ENCODE assay signal across 12 mouse cellular contexts in the genomic region with DNA sequence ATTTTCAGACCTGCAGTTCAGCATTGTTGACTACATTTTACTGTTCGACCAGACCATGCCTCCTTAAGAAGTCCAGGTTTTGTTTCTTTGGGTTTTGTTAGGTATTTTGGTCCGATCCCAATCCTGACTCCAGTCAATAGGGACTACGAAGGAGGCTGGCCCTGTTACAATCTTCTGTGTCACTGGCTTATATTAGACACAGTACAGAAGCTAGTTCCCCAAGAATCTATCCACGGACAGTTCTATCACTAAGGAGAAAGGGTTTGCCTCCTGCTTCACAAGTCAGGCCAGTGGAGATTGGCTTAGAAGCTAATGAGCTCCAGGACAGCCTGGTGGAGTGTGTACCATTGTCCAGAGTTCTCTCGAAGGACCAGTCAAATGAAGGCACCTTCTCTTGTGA. TPM values are rescaled to one million over a fixed set of nuclear protein-coding genes. Genes with fewer than 3 reads are reported as not detected.
A peak's percentile ranks its signal among the peaks of the same experiment; 100 is the strongest.
DNase-seq lines count a peak whose midpoint lies in the region; ATAC-seq and TF ChIP-seq lines count a peak whose summit lies in the region.
"Had no signal": no experiment of that assay in that cellular context is flagged by ENCODE, and none has a peak within 500 bp of the region (broad histone marks: within the 10 kb centered on the region; RNA-seq: fewer than 3 reads in every experiment).

No protein-coding gene starts in this region.

- H3K36me3 ChIP-seq in hindbrain, embryonic 14.5 days (replicated peaks; ENCODE audit: control insufficient read depth, insufficient read depth), result no peaks in the 10 kb centered on the region
- H3K36me3 ChIP-seq in hindbrain, embryonic 10.5 days, result no peaks in the 10 kb centered on the region
- no peaks in the 10 kb centered on the region for H3K36me3 ChIP-seq in neural tube, embryonic 13.5 days
- H3K36me3 ChIP-seq in neural tube, embryonic 15.5 days, result no peaks in the 10 kb centered on the region
- H3K36me3 ChIP-seq in intestine, embryonic 14.5 days (ENCODE audit: control insufficient read depth, insufficient read depth, low read length), result no peaks in the 10 kb centered on the region
- no peaks in the 10 kb centered on the region for H3K36me3 ChIP-seq in stomach, embryonic 15.5 days
- H3K36me3 ChIP-seq in midbrain, postnatal 0 days (ENCODE audit: insufficient read depth, low read length), result no peaks in the 10 kb centered on the region

- 0 out of 2 replicates have a peak, but pooled peaks cover 4% of the 10 kb centered on the region for H3K4me1 ChIP-seq in hindbrain, embryonic 14.5 days (replicated peaks; ENCODE audit: control insufficient read depth, insufficient read depth, low read length)
- peaks cover 21% of the 10 kb centered on the region for H3K4me1 ChIP-seq in hindbrain, embryonic 10.5 days (replicated peaks)
- H3K4me1 ChIP-seq in neural tube, embryonic 13.5 days (replicated peaks), result peaks cover 8% of the 10 kb centered on the region
- H3K4me1 ChIP-seq in neural tube, embryonic 15.5 days, result peaks cover 8% of the 10 kb centered on the region
- peaks cover 4% of the 10 kb centered on the region; the same call in 1 of the 2 replicates for H3K4me1 ChIP-seq in intestine, embryonic 14.5 days (replicated peaks; ENCODE audit: control insufficient read depth, insufficient read depth, low read length)
- no peaks in the 10 kb centered on the region; the same call in 1 of the 2 replicates for H3K4me1 ChIP-seq in stomach, embryonic 15.5 days
- 0 out of 2 replicates have a peak, but pooled peaks cover 3% of the 10 kb centered on the region for H3K4me1 ChIP-seq in midbrain, postnatal 0 days (ENCODE audit: insufficient read depth, low read length)

- no peak overlapping the region for H3K9ac ChIP-seq in hindbrain, embryonic 14.5 days
- H3K9ac ChIP-seq in neural tube, embryonic 13.5 days, result no peak overlapping the region
- no peak overlapping the region for H3K9ac ChIP-seq in neural tube, embryonic 15.5 days (replicated peaks)
- H3K9ac ChIP-seq in intestine, embryonic 14.5 days (ENCODE audit: low read length), result no peak overlapping the region
- no peak overlapping the region for H3K9ac ChIP-seq in stomach, embryonic 15.5 days
- H3K9ac ChIP-seq in midbrain, postnatal 0 days (replicated peaks; ENCODE audit: low read length, poor library complexity, severe bottlenecking), result no peak overlapping the region

- H3K4me2 ChIP-seq in hindbrain, embryonic 14.5 days (replicated peaks), result 0 out of 2 replicates have a peak overlapping the region, but pooled peaks have one; percentile 64
- H3K4me2 ChIP-seq in neural tube, embryonic 13.5 days, result 0 out of 2 replicates have a peak overlapping the region, but pooled peaks have one; percentile 0
- H3K4me2 ChIP-seq in neural tube, embryonic 15.5 days, result no peak overlapping the region
- H3K4me2 ChIP-seq in intestine, embryonic 14.5 days (ENCODE audit: low read length), result peak overlapping the region; percentile 55; the same call in 1 of the 2 replicates
- H3K4me2 ChIP-seq in stomach, embryonic 15.5 days, result 0 out of 2 replicates have a peak overlapping the region, but pooled peaks have one; percentile 24
- H3K4me2 ChIP-seq in midbrain, postnatal 0 days (ENCODE audit: low read depth, low read length, poor library complexity, severe bottlenecking), result no peak overlapping the region
- H3K4me2 ChIP-seq: midbrain, embryonic 11.5 days had no signal

- no peak for TF ChIP-seq CTCF in midbrain, postnatal 0 days (IDR thresholded peaks at IDR 0.05)

- no peak for ATAC-seq in hindbrain, embryonic 14.5 days (ENCODE audit: low FRiP score)
- ATAC-seq in neural tube, embryonic 13.5 days (ENCODE audit: low read depth), result no peak
- no peak for ATAC-seq in neural tube, embryonic 15.5 days (ENCODE audit: low FRiP score)
- ATAC-seq in intestine, embryonic 14.5 days (replicated peaks; ENCODE audit: low FRiP score, low TSS enrichment, low read depth), result no peak
- ATAC-seq in stomach, embryonic 15.5 days (ENCODE audit: insufficient read depth, low FRiP score, low read depth), result no peak
- no peak for ATAC-seq in midbrain, postnatal 0 days (ENCODE audit: low FRiP score)

- 87% methylated on average over 5 of the region's 5 CpGs for WGBS in hindbrain, embryonic 14.5 days
- WGBS in hindbrain, embryonic 10.5 days, result 82% methylated on average over 5 of the region's 5 CpGs
- WGBS in neural tube, embryonic 13.5 days, result 87% methylated on average over 5 of the region's 5 CpGs
- WGBS in neural tube, embryonic 15.5 days, result 86% methylated on average over 5 of the region's 5 CpGs
- 84% methylated on average over 5 of the region's 5 CpGs for WGBS in intestine, embryonic 14.5 days
- WGBS in stomach, embryonic 15.5 days, result 74% methylated on average over 5 of the region's 5 CpGs
- WGBS in midbrain, postnatal 0 days, result 81% methylated on average over 5 of the region's 5 CpGs

- H3K27me3 ChIP-seq in hindbrain, embryonic 14.5 days (ENCODE audit: control insufficient read depth, insufficient read depth, low read length), result peaks cover 11% of the 10 kb centered on the region
- peaks cover 29% of the 10 kb centered on the region for H3K27me3 ChIP-seq in hindbrain, embryonic 10.5 days (ENCODE audit: insufficient read depth, poor library complexity, severe bottlenecking)
- peaks cover 21% of the 10 kb centered on the region for H3K27me3 ChIP-seq in neural tube, embryonic 13.5 days
- 0 out of 2 replicates have a peak, but pooled peaks cover 4% of the 10 kb centered on the region for H3K27me3 ChIP-seq in neural tube, embryonic 15.5 days (replicated peaks)
- H3K27me3 ChIP-seq in intestine, embryonic 14.5 days (replicated peaks; ENCODE audit: control insufficient read depth, insufficient read depth, low read length), result 0 out of 2 replicates have a peak, but pooled peaks cover 3% of the 10 kb centered on the region
- 0 out of 2 replicates have a peak, but pooled peaks cover 3% of the 10 kb centered on the region for H3K27me3 ChIP-seq in stomach, embryonic 15.5 days (replicated peaks)
- peaks cover 5% of the 10 kb centered on the region; the same call in 1 of the 2 replicates for H3K27me3 ChIP-seq in midbrain, postnatal 0 days (ENCODE audit: insufficient read depth, low read length)

- DNase-seq in hindbrain, embryonic 14.5 days (ENCODE audit: low spot score), result no peak
- no peak for DNase-seq in hindbrain, embryonic 10.5 days (ENCODE audit: low spot score)
- DNase-seq in intestine, embryonic 14.5 days (ENCODE audit: low spot score), result no peak
- no peak for DNase-seq in midbrain, postnatal 0 days (ENCODE audit: low spot score)
- no peak for DNase-seq in ovary, postnatal 14 days (ENCODE audit: low spot score)

- H3K4me3 ChIP-seq in hindbrain, embryonic 14.5 days (replicated peaks; ENCODE audit: low read length), result no peak overlapping the region
- H3K4me3 ChIP-seq in hindbrain, embryonic 10.5 days, result no peak overlapping the region
- no peak overlapping the region for H3K4me3 ChIP-seq in neural tube, embryonic 13.5 days
- no peak overlapping the region for H3K4me3 ChIP-seq in neural tube, embryonic 15.5 days (replicated peaks)
- no peak overlapping the region for H3K4me3 ChIP-seq in intestine, embryonic 14.5 days (ENCODE audit: low read depth, low read length)
- peak overlapping the region; percentile 40 for H3K4me3 ChIP-seq in stomach, embryonic 15.5 days (replicated peaks)
- H3K4me3 ChIP-seq in midbrain, postnatal 0 days (ENCODE audit: low read depth, low read length), result no peak overlapping the region

- H3K27ac ChIP-seq in hindbrain, embryonic 14.5 days, result no peak overlapping the region
- H3K27ac ChIP-seq in hindbrain, embryonic 10.5 days, result no peak overlapping the region
- H3K27ac ChIP-seq in neural tube, embryonic 13.5 days (replicated peaks), result no peak overlapping the region
- H3K27ac ChIP-seq in neural tube, embryonic 15.5 days (replicated peaks), result no peak overlapping the region
- H3K27ac ChIP-seq in intestine, embryonic 14.5 days (ENCODE audit: low read depth), result no peak overlapping the region
- H3K27ac ChIP-seq in stomach, embryonic 15.5 days, result no peak overlapping the region
- no peak overlapping the region for H3K27ac ChIP-seq in midbrain, postnatal 0 days (ENCODE audit: low read depth, low read length)

- no peaks in the 10 kb centered on the region for H3K9me3 ChIP-seq in hindbrain, embryonic 14.5 days (ENCODE audit: control insufficient read depth, low read length)
- H3K9me3 ChIP-seq in hindbrain, embryonic 10.5 days, result no peaks in the 10 kb centered on the region
- no peaks in the 10 kb centered on the region for H3K9me3 ChIP-seq in neural tube, embryonic 13.5 days
- H3K9me3 ChIP-seq in neural tube, embryonic 15.5 days (replicated peaks), result no peaks in the 10 kb centered on the region
- H3K9me3 ChIP-seq in intestine, embryonic 14.5 days (ENCODE audit: control insufficient read depth, low read length), result no peaks in the 10 kb centered on the region
- no peaks in the 10 kb centered on the region for H3K9me3 ChIP-seq in stomach, embryonic 15.5 days
- H3K9me3 ChIP-seq in midbrain, postnatal 0 days (ENCODE audit: low read length), result no peaks in the 10 kb centered on the region

RNA-seq across cellular contexts. Expression of a gene that starts 1.5 kb away (rescaled TPM):
- 6.9 and 7.9 TPM in 2 replicates for polyA plus RNA-seq in hindbrain, embryonic 14.5 days (2014; fragmentation: Nextera tagmentation; extraction: Ambion mirVana)
- 7.8 and 11.1 TPM in 2 replicates for polyA plus RNA-seq in hindbrain, embryonic 10.5 days (2016; fragmentation: Nextera tagmentation; extraction: Ambion mirVana)
- polyA plus RNA-seq in neural tube, embryonic 13.5 days (2015; fragmentation: Nextera tagmentation; extraction: Ambion mirVana), result 8.1 and 9.9 TPM in 2 replicates
- polyA plus RNA-seq in neural tube, embryonic 15.5 days (2015; fragmentation: Nextera tagmentation; extraction: Ambion mirVana), result 6.6 and 22.3 TPM in 2 replicates
- polyA plus RNA-seq in intestine, embryonic 14.5 days (2014; fragmentation: Nextera tagmentation; extraction: Ambion mirVana), result 15.7 and 17.3 TPM in 2 replicates
- polyA plus RNA-seq in stomach, embryonic 15.5 days (2015; fragmentation: Nextera tagmentation; extraction: Ambion mirVana), result 16.3 and 19.5 TPM in 2 replicates
- total RNA-seq in midbrain, postnatal 0 days (2014; rRNA removed), result 9.9 and 11.3 TPM in 2 replicates
- 4.9 and 5.8 TPM in 2 replicates for polyA plus RNA-seq in midbrain, postnatal 0 days (2015; fragmentation: Nextera tagmentation; extraction: Ambion mirVana)

RNA-seq across cellular contexts. Expression of a gene that starts 15.7 kb away (rescaled TPM):
- not detected in 2 replicates for polyA plus RNA-seq in hindbrain, embryonic 14.5 days (2014; fragmentation: Nextera tagmentation; extraction: Ambion mirVana)
- not detected in 2 replicates for polyA plus RNA-seq in hindbrain, embryonic 10.5 days (2016; fragmentation: Nextera tagmentation; extraction: Ambion mirVana)
- polyA plus RNA-seq in neural tube, embryonic 13.5 days (2015; fragmentation: Nextera tagmentation; extraction: Ambion mirVana), result not detected in 2 replicates
- polyA plus RNA-seq in neural tube, embryonic 15.5 days (2015; fragmentation: Nextera tagmentation; extraction: Ambion mirVana), result 1.6 TPM in 1 of 2 replicates, not detected in the other
- not detected in 2 replicates for polyA plus RNA-seq in intestine, embryonic 14.5 days (2014; fragmentation: Nextera tagmentation; extraction: Ambion mirVana)
- polyA plus RNA-seq in stomach, embryonic 15.5 days (2015; fragmentation: Nextera tagmentation; extraction: Ambion mirVana), result 0.30 and 0.33 TPM in 2 replicates
- not detected in 2 replicates for total RNA-seq in midbrain, postnatal 0 days (2014; rRNA removed)
- not detected in 2 replicates for polyA plus RNA-seq in midbrain, postnatal 0 days (2015; fragmentation: Nextera tagmentation; extraction: Ambion mirVana)
- total RNA-seq: left cerebral cortex, adult 18-20 months had no signal
- polyA plus RNA-seq: gonadal fat pad, adult 2 months; midbrain, embryonic 11.5 days; neural tube, embryonic 14.5 days had no signal

Comparison
In these comparisons a context has a peak if more than half of its experiments do, and no peak if none do; other contexts are left out.
1. H3K4me2 ChIP-seq: peak in hindbrain, embryonic 14.5 days (single experiment), neural tube, embryonic 13.5 days (single experiment), intestine, embryonic 14.5 days (single experiment) and stomach, embryonic 15.5 days (single experiment); none in neural tube, embryonic 15.5 days (single experiment) and midbrain, postnatal 0 days (single experiment).